Mouse (Mus musculus): ENCODE data around the gene Slx4ip.

GRCm38 (mm10) chr2:137049367-137049766 is 158.3 kb downstream of the Slx4ip start:
- TF ChIP-seq MYOD1 (IDR thresholded peaks at IDR 0.05; ENCODE audit: control insufficient read depth, insufficient read length, low read depth) = no peak
- TF ChIP-seq CTCF (IDR thresholded peaks at IDR 0.05; ENCODE audit: control insufficient read depth, insufficient read depth, insufficient read length) = no peak
- TF ChIP-seq MAX (IDR thresholded peaks at IDR 0.05) = peak; percentile 95
- peak; percentile 88 for TF ChIP-seq CEBPB (IDR thresholded peaks at IDR 0.05; ENCODE audit: low read depth)
